Mouse (Mus musculus): ENCODE results near the gene Tmem266.

- TF ChIP-seq POLR2A (IDR thresholded peaks at IDR 0.05; ENCODE audit: low read depth, low read length) (no peak), CTCF (IDR thresholded peaks at IDR 0.05; ENCODE audit: extremely low read depth, insufficient read length, insufficient replicate concordance, low read depth, low read length) (no peak)
Measured at GRCm38 (mm10) chr9:55360372-55360771, 33.7 kb downstream of the Tmem266 start.
